Mouse (Mus musculus) myocyte (in vitro differentiated cells): Measurements from ENCODE around the gene Lmtk2.

Source experiments
- CEBPB ChIP-seq: IDR thresholded peaks from 2 replicates; pipeline ENCODE4 v1.6.1; 2011; ENCODE audit warnings: mild to moderate bottlenecking, moderate library complexity; ENCODE audit not compliant: poor library complexity, insufficient read depth, severe bottlenecking
- E2F4 ChIP-seq: IDR thresholded peaks from one replicate; pipeline ENCODE4 v1.6.1; 2011; ENCODE audit warnings: mild to moderate bottlenecking, control low read depth, moderate library complexity; ENCODE audit not compliant: insufficient read depth
- MAX ChIP-seq: IDR thresholded peaks from one replicate; pipeline ENCODE4 v1.6.1; 2011; ENCODE audit warnings: low read depth, mild to moderate bottlenecking, control low read depth
- MYOD1 ChIP-seq, 3 experiments: IDR thresholded peaks; one replicate each; pipeline ENCODE4 v1.6.1; 2011; ENCODE audit warnings: control low read depth in 2 of 3, low read depth in 2 of 3, mild to moderate bottlenecking in 2 of 3, moderate library complexity in 1 of 3; ENCODE audit not compliant: insufficient read length in 2 of 3, control insufficient read depth in 1 of 3
- MYOG ChIP-seq, 3 experiments: IDR thresholded peaks; one replicate each; pipeline ENCODE4 v1.6.1; 2011; ENCODE audit warnings: control low read depth in 2 of 3, low read depth in 2 of 3, mild to moderate bottlenecking in 2 of 3; ENCODE audit not compliant: insufficient read length in 2 of 3, control insufficient read depth in 1 of 3, insufficient read depth in 1 of 3
- POLR2A ChIP-seq: IDR thresholded peaks from one replicate; pipeline ENCODE4 v1.6.1; 2011; ENCODE audit warnings: low read depth, mild to moderate bottlenecking, control low read depth, moderate library complexity; ENCODE audit not compliant: insufficient read length
- POLR2AphosphoS2 ChIP-seq: IDR thresholded peaks from one replicate; pipeline ENCODE4 v1.6.1; 2011; ENCODE audit warnings: low read depth, control low read depth; ENCODE audit not compliant: insufficient read length
- REST ChIP-seq: IDR thresholded peaks from one replicate; pipeline ENCODE4 v1.6.1; 2011; ENCODE audit warnings: mild to moderate bottlenecking, control low read depth, moderate library complexity; ENCODE audit not compliant: insufficient read depth, insufficient read length
- SRF ChIP-seq: IDR thresholded peaks from one replicate; pipeline ENCODE4 v1.6.1; 2011; ENCODE audit warnings: low read depth; ENCODE audit not compliant: control insufficient read depth, insufficient read length
- TCF12 ChIP-seq: IDR thresholded peaks from one replicate; pipeline ENCODE4 v1.6.1; 2011; ENCODE audit warnings: mild to moderate bottlenecking, control low read depth; ENCODE audit not compliant: poor library complexity, insufficient read depth, severe bottlenecking
- USF1 ChIP-seq: IDR thresholded peaks from one replicate; pipeline ENCODE4 v1.6.1; 2011; ENCODE audit warnings: low read depth, mild to moderate bottlenecking, control low read depth, moderate library complexity

DNA sequence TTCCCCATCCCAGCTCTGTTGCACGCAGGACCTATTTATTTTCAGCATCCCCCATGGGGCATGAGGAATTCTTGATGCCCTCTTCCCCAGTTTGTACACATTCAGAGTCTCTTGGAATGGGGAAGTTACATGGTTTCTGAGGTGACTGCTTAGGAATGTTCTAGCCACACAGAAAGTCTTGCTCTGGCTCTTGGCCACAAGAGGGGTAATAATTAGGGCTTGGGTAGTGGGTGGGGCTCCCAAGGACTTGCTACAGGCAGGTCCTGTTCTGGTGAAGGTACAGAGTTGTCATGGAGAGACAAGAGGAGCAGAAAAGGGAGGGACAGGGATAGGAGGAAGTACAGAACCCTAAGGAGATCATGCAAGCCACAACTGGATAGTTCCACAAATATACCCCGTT lies 34.2 kb upstream of the Lmtk2 start:
- TF ChIP-seq POLR2A = no peak
- no peak for TF ChIP-seq E2F4
- TF ChIP-seq CEBPB = no peak
- no peak for TF ChIP-seq TCF12
- no peak for TF ChIP-seq MYOG (IDR thresholded peaks at IDR 0.05; ENCODE audit: control insufficient read depth in 1 of 3, insufficient read depth in 1 of 3, insufficient read length in 2 of 3, low read depth in 2 of 3)
- TF ChIP-seq MYOD1 (IDR thresholded peaks at IDR 0.05; ENCODE audit: control insufficient read depth in 1 of 3, insufficient read length in 2 of 3, low read depth in 2 of 3) = no peak
- no peak for TF ChIP-seq POLR2AphosphoS2
- no peak for TF ChIP-seq USF1
- TF ChIP-seq REST = no peak
- no peak for TF ChIP-seq MAX
- no peak for TF ChIP-seq SRF
